In the genomic region with DNA sequence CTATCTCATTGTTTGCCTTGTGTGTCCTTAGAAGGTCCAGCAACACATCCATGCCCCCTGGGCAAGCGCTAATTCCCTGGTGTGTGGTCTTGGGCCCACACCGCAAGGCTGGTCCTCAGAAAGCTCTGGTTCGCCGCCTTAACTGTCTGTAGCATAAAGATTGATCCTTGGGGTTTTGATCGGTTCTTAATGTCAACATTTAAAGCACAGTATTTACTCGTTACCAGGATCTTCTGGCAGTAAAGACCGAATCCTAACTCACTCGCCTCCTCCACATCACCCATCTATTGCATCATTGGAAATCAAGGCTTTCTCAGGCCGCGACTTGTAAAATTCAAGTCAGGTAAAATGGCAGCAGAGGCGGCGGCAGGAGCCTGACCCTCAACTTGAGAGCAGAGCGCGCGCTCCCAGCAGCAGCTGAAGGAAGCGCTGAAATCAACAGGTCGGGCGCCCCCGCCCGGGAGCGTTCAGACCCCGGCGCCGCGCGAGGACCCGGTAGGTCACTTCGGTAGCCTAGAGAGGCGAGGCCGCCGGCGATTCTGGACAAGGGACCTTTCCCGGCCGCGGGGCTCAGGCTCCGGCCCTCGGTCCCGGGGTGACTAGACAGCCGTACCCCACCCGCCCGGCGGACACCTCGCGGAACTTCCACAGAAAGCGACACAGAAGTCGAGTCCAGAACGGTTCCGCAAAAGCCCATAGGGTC, we compare ENCODE assay signal across 8 mouse cellular contexts. TPM values are rescaled to one million over a fixed set of nuclear protein-coding genes. Genes with fewer than 3 reads are reported as not detected.
DNase-seq lines count a peak whose midpoint lies in the region; ATAC-seq and TF ChIP-seq lines count a peak whose summit lies in the region.

No protein-coding gene starts in this region.

- intact Hi-C loops in gastrocnemius, adult 2 months (cut with DNase I), result loop anchor here (2.0 to 5.0 kb wide), 2 partner anchors 21 to 61 kb away; no protein-coding TSS in a partner anchor
- intact Hi-C loops in left cerebral cortex, postnatal 10 days (cut with DNase I), result loop anchor here (5.0 kb wide), 1 partner anchor 61 kb away; no protein-coding TSS in a partner anchor

- POLR2A ChIA-PET in Patski (lab: Charles Lee), result interaction anchor here (1.3 kb wide), 1 partner anchor 9 kb away, joined by 4 read pairs; no protein-coding TSS in a partner anchor

- peak overlapping the region; percentile 80 for H3K4me3 ChIP-seq in gastrocnemius, adult 2 months
- peak overlapping the region; percentile 69 for H3K4me3 ChIP-seq in hindbrain, embryonic 16.5 days (ENCODE audit: low read length)
- peak overlapping the region; percentile 98 for H3K4me3 ChIP-seq in megakaryocyte, embryonic 14.5 days (replicated peaks)

- H3K9ac ChIP-seq in hindbrain, embryonic 16.5 days (ENCODE audit: low read depth, low read length), result peak overlapping the region; percentile 73

- in situ Hi-C loops in Patski (cut with MboI; ENCODE audit: low pct_unique_long_range_greater_than_20kb), result no loop called here

- H3K9me3 ChIP-seq in hindbrain, embryonic 16.5 days (ENCODE audit: control insufficient read depth, low read length), result no peaks in the 10 kb centered on the region
- H3K9me3 ChIP-seq in megakaryocyte, embryonic 14.5 days, result no peaks in the 10 kb centered on the region

- H3K27ac ChIP-seq in gastrocnemius, adult 2 months, result peak overlapping the region; percentile 95
- H3K27ac ChIP-seq in hindbrain, embryonic 16.5 days (ENCODE audit: low read depth, low read length), result peak overlapping the region; percentile 60; the same call in 1 of the 2 replicates

- peak; percentile 85 for TF ChIP-seq CTCF in Patski (IDR thresholded peaks at IDR 0.05)
- TF ChIP-seq CTCF in gastrocnemius, adult 2 months (IDR thresholded peaks at IDR 0.05), result peak; percentile 63

- 4% methylated on average over 43 of the region's 48 CpGs for WGBS in hindbrain, embryonic 16.5 days

- no peaks in the 10 kb centered on the region for H3K36me3 ChIP-seq in hindbrain, embryonic 16.5 days (ENCODE audit: control insufficient read depth, insufficient read depth, low read length)
- H3K36me3 ChIP-seq in megakaryocyte, embryonic 14.5 days (replicated peaks; ENCODE audit: low read length), result no peaks in the 10 kb centered on the region

- no peaks in the 10 kb centered on the region for H3K4me1 ChIP-seq in hindbrain, embryonic 16.5 days (ENCODE audit: control insufficient read depth, insufficient read depth, low read depth, low read length)
- H3K4me1 ChIP-seq in megakaryocyte, embryonic 14.5 days, result peaks cover 41% of the 10 kb centered on the region

- no peak for DNase-seq in Patski (ENCODE audit: low read depth, low spot score)
- DNase-seq in cerebellum, postnatal 25 days, result peak; percentile 47 to 70
- peak; percentile 90 for DNase-seq in gastrocnemius, adult 2 months
- peak; percentile 50 to 90 for DNase-seq in left cerebral cortex, postnatal 10 days (ENCODE audit: extremely low spot score in 1 of 2, low spot score in 2 of 2)
- DNase-seq in right cerebral cortex, postnatal 10 days (ENCODE audit: low spot score in 2 of 2), result peak; percentile 77 to 78
- peak; percentile 32 for DNase-seq in urinary bladder, postnatal 10 days (ENCODE audit: low spot score)

- peak; percentile 68 for ATAC-seq in Patski
- ATAC-seq in hindbrain, embryonic 16.5 days, result peak; percentile 66; the same call in 1 of the 2 replicates

- no peaks in the 10 kb centered on the region for H3K27me3 ChIP-seq in Patski
- H3K27me3 ChIP-seq in hindbrain, embryonic 16.5 days (replicated peaks; ENCODE audit: control insufficient read depth, insufficient read depth, low read length), result peaks cover 8% of the 10 kb centered on the region
- H3K27me3 ChIP-seq in megakaryocyte, embryonic 14.5 days (replicated peaks), result no peaks in the 10 kb centered on the region

- CTCF ChIA-PET in Patski (lab: Charles Lee), result interaction anchor here (1.4 to 1.7 kb wide), 4 partner anchors 9 to 20 kb away, joined by 3 to 9 read pairs (median 6); no protein-coding TSS in a partner anchor

- H3K4me2 ChIP-seq in hindbrain, embryonic 16.5 days (ENCODE audit: low read length), result peak overlapping the region; percentile 96

RNA-seq across cellular contexts. Expression of gene Ttc39b, which starts 0.7 kb away (rescaled TPM):
- polyA plus RNA-seq in Patski (2021), result 14.4 TPM
- 1 to 10 TPM; 4.0 to 6.9 TPM for total RNA-seq in gastrocnemius, adult 2 months (2021)
- polyA plus RNA-seq in hindbrain, embryonic 16.5 days (2015; fragmentation: Nextera tagmentation; extraction: Ambion mirVana), result 6.2 and 6.4 TPM in 2 replicates
- 10 to 100 TPM; 27.5 to 29.6 TPM for total RNA-seq in left cerebral cortex, postnatal 10 days (2021)
- polyA plus RNA-seq in megakaryocyte, embryonic 14.5 days (2012; ENCODE audit: insufficient read depth, low replicate concordance), result 2.4 TPM in 1 of 2 replicates, not detected in the other
